Mouse (Mus musculus) embryo, embryonic 10 days (tissue): ENCODE results near the gene Olfr372.
"Not testable (repeated sequence)": the region's sequence is repeated elsewhere in the genome, so short reads cannot be mapped to it uniquely, and the experiment has no call there.

ENCODE experiments used
- DNase-seq: peaks from one replicate; pipeline ENCODE4 v3.0.0-alpha.2; 2015; ENCODE audit warnings: low spot score

Olfr372 gene

GRCm38 (mm10) chr8:72040918-72041317 lies at the start of gene Olfr372:
Olfr372 (plus strand) TSS chr8:72041218.
- not testable (repeated sequence) for DNase-seq

- no peak for DNase-seq
These were observed 41.6 kb upstream of the Olfr372 start for GRCm38 (mm10) chr8:71999434-71999833.

- no peak for DNase-seq
These were observed 40.8 kb upstream of the Olfr372 start for GRCm38 (mm10) chr8:72000223-72000622.

- DNase-seq: no peak
These were observed 38.1 kb upstream of the Olfr372 start for GRCm38 (mm10) chr8:72002942-72003341.

GRCm38 (mm10) chr8:72005912-72006311 lies 35.1 kb upstream of the Olfr372 start:
- DNase-seq: no peak

- DNase-seq: no peak
These were observed 34.3 kb upstream of the Olfr372 start for GRCm38 (mm10) chr8:72006763-72007162.

- no peak for DNase-seq
These were observed 32.8 kb upstream of the Olfr372 start for GRCm38 (mm10) chr8:72008134-72008641.

- no peak for DNase-seq
These were observed 31.5 kb upstream of the Olfr372 start, which contains the start of gene Cyp4f18 for GRCm38 (mm10) chr8:72009473-72009872. Cyp4f18 (minus strand) TSS chr8:72009626.

- not testable (repeated sequence) for DNase-seq
These were observed 27.4 kb upstream of the Olfr372 start for GRCm38 (mm10) chr8:72013506-72014228.

- DNase-seq: not testable (repeated sequence)
These were observed 23.7 kb upstream of the Olfr372 start for GRCm38 (mm10) chr8:72017339-72017738.

- DNase-seq: no peak
These were observed 22.9 kb upstream of the Olfr372 start for GRCm38 (mm10) chr8:72018141-72018540.

GRCm38 (mm10) chr8:72019022-72019421 lies 22.0 kb upstream of the Olfr372 start:
- DNase-seq: not testable (repeated sequence)

- DNase-seq: no peak
These were observed 21.2 kb upstream of the Olfr372 start for GRCm38 (mm10) chr8:72019816-72020215.

GRCm38 (mm10) chr8:72024886-72025285 lies 16.1 kb upstream of the Olfr372 start:
- not testable (repeated sequence) for DNase-seq

- not testable (repeated sequence) for DNase-seq
These were observed 8.1 kb upstream of the Olfr372 start for GRCm38 (mm10) chr8:72032926-72033325.

GRCm38 (mm10) chr8:72042493-72042892 lies 1.5 kb downstream of the Olfr372 start:
- no peak for DNase-seq

GRCm38 (mm10) chr8:72054633-72055032 lies 13.6 kb downstream of the Olfr372 start:
- not testable (repeated sequence) for DNase-seq

- DNase-seq: not testable (repeated sequence)
These were observed 16.6 kb downstream of the Olfr372 start for GRCm38 (mm10) chr8:72057643-72058042.

- DNase-seq: not testable (repeated sequence)
These were observed 25.9 kb downstream of the Olfr372 start for GRCm38 (mm10) chr8:72066819-72067399.

- DNase-seq: not testable (repeated sequence)
These were observed 41.9 kb downstream of the Olfr372 start, which contains the start of gene Olfr373 for GRCm38 (mm10) chr8:72082877-72083276. Olfr373 (plus strand) TSS chr8:72083177.

GRCm38 (mm10) chr8:72084744-72085143 lies 43.7 kb downstream of the Olfr372 start:
- no peak for DNase-seq

GRCm38 (mm10) chr8:72087611-72088010 lies 46.6 kb downstream of the Olfr372 start:
- DNase-seq: not testable (repeated sequence)

GRCm38 (mm10) chr8:72096721-72097120 lies 55.7 kb downstream of the Olfr372 start:
- DNase-seq: not testable (repeated sequence)
